Mouse (Mus musculus) intestine, embryonic 16.5 days (tissue): ENCODE measurements around the gene Dnajb4. TPM values are rescaled to one million over a fixed set of nuclear protein-coding genes. Genes with fewer than 3 reads are reported as not detected.

Experiments
- ATAC-seq: fragments of 200-750 bp; cut with Nextera tagmentation; 2 replicates; pipeline ENCODE4 v1.8.0; 2017; ENCODE audit warnings: moderate TSS enrichment, moderate library complexity
- H3K27ac ChIP-seq: fragments of 300-500 bp; sonication (generic); 2 replicates; pipeline ENCODE4 v1.5.1; 2014; ENCODE audit warnings: mild to moderate bottlenecking, low read length
- H3K27me3 ChIP-seq: fragments of 300-500 bp; sonication (generic); replicated peaks from 2 replicates; pipeline ENCODE4 v1.6.1; 2014; ENCODE audit warnings: low read length, control low read depth, mixed read lengths; ENCODE audit not compliant: control insufficient read depth, insufficient read depth
- H3K36me3 ChIP-seq: fragments of 300-500 bp; sonication (generic); 2 replicates; pipeline ENCODE4 v1.6.1; 2014; ENCODE audit warnings: low read length, control low read depth; ENCODE audit not compliant: control insufficient read depth, insufficient read depth
- H3K4me1 ChIP-seq: fragments of 300-500 bp; sonication (generic); 2 replicates; pipeline ENCODE4 v1.6.1; 2014; ENCODE audit warnings: low read length, control low read depth, mixed read lengths; ENCODE audit not compliant: control insufficient read depth, insufficient read depth
- H3K4me2 ChIP-seq: fragments of 300-500 bp; sonication (generic); 2 replicates; pipeline ENCODE4 v1.6.1; 2014; ENCODE audit warnings: low read depth, low read length, control low read depth
- H3K4me3 ChIP-seq: fragments of 300-500 bp; sonication (generic); 2 replicates; pipeline ENCODE4 v1.5.1; 2014; ENCODE audit warnings: mild to moderate bottlenecking, low read length
- H3K9ac ChIP-seq: fragments of 300-500 bp; sonication (generic); 2 replicates; pipeline ENCODE4 v1.6.1; 2014; ENCODE audit warnings: low read depth, low read length
- H3K9me3 ChIP-seq: fragments of 300-500 bp; sonication (generic); 2 replicates; pipeline ENCODE4 v1.6.1; 2016; ENCODE audit warnings: low read length, control low read depth; ENCODE audit not compliant: control insufficient read depth
- WGBS: fragments of 180-500 bp; shearing (Covaris S2); extraction: QIAGEN DNeasy Blood & Tissue Kit; methylation state at CpG from one replicate; pipeline ENCODE4 v1.1.7; 2014; 5-methylcytosine and 5-hydroxymethylcytosine counted together
- polyA plus RNA-seq: library from polyadenylated mRNA; unstranded; fragments of >200 nt; fragmentation: Nextera tagmentation; extraction: Ambion mirVana; gene quantifications from 2 replicates; pipeline ENCODE4 v1.2.1, GENCODE M21; 2015

The Dnajb4 gene
- polyA plus RNA-seq, 1 experiment from 2014 or later: 23.2 TPM

DNA sequence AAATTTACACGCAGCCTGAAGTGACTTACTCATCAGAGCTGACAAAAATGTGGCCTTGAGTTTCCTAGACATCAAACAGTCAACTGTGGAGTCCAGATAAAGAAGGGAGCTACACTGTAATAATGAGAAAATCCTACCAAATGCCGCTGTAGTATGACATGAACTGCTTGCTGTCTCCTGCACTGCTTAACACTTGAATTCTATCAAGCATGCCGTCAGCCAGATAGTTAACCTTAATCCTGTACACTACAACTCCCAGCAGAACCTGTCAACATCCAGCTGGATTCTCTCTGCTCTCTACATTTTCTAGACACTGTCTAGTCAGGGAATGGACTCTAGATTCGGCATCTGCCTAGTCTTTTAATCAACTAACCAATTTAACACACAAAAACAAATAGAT, 20.8 kb downstream of the Dnajb4 start:
- Histone ChIP-seq H3K9ac (no peak overlapping the region), H3K27ac (no peak overlapping the region; the same call in 1 of the 2 replicates), H3K9me3 (no peaks in the 10 kb centered on the region), H3K4me2 (peak overlapping the region; percentile 20; the same call in 1 of the 2 replicates), H3K36me3 (0 out of 2 replicates have a peak, but pooled peaks cover 4% of the 10 kb centered on the region), H3K27me3 (no peaks in the 10 kb centered on the region), H3K4me3 (no peak overlapping the region), H3K4me1 (peaks cover 7% of the 10 kb centered on the region; the same call in 1 of the 2 replicates)
- WGBS: 42% methylated on average over 4 of the region's 4 CpGs
- no peak for ATAC-seq

DNA sequence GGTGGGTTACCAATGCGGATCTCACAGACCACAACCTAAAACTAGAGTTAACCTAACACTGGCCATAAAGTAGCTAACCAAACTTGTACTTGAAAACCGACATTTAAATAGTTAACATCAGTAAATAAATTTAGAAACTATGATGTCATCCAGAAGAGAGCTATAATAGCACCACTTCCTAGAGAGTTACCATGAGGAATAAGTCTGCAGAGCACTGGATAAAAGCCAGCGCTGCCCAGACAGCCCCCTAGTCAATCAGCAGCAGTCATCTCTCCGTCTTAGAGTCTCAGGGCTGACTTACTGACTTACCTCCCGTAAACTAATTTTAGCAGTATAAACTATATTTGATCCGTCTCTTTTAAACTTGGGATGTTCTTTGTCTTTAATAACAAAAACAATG, 24.0 kb downstream of the Dnajb4 start:
- 0 out of 2 replicates have a peak, but pooled peaks cover 4% of the 10 kb centered on the region for H3K36me3 ChIP-seq
- H3K4me2 ChIP-seq: no peak overlapping the region
- no peaks in the 10 kb centered on the region for H3K27me3 ChIP-seq
- no peak overlapping the region for H3K4me3 ChIP-seq
- 64% methylated on average over 6 of the region's 6 CpGs for WGBS
- no peak overlapping the region for H3K27ac ChIP-seq
- peaks cover 7% of the 10 kb centered on the region; the same call in 1 of the 2 replicates for H3K4me1 ChIP-seq
- no peak overlapping the region for H3K9ac ChIP-seq
- no peaks in the 10 kb centered on the region for H3K9me3 ChIP-seq
- ATAC-seq: no peak

- H3K36me3 ChIP-seq: 0 out of 2 replicates have a peak, but pooled peaks cover 4% of the 10 kb centered on the region
- peaks cover 3% of the 10 kb centered on the region; the same call in 1 of the 2 replicates for H3K4me1 ChIP-seq
- no peak overlapping the region for H3K4me3 ChIP-seq
- H3K27me3 ChIP-seq: no peaks in the 10 kb centered on the region
- 84% methylated on average over 9 of the region's 9 CpGs for WGBS
- ATAC-seq: no peak
- H3K27ac ChIP-seq: no peak overlapping the region
- no peak overlapping the region for H3K4me2 ChIP-seq
- H3K9ac ChIP-seq: no peak overlapping the region
- H3K9me3 ChIP-seq: 0 out of 2 replicates have a peak, but pooled peaks cover 3% of the 10 kb centered on the region
Measured at GRCm38 (mm10) chr3:152183522-152183921, 26.6 kb downstream of the Dnajb4 start.

GRCm38 (mm10) chr3:152180624-152181023, 29.5 kb downstream of the Dnajb4 start:
- Histone ChIP-seq H3K4me2 (no peak overlapping the region), H3K36me3 (0 out of 2 replicates have a peak, but pooled peaks cover 4% of the 10 kb centered on the region), H3K4me1 (peaks cover 3% of the 10 kb centered on the region; the same call in 1 of the 2 replicates), H3K9me3 (0 out of 2 replicates have a peak, but pooled peaks cover 3% of the 10 kb centered on the region), H3K27ac (no peak overlapping the region), H3K4me3 (no peak overlapping the region), H3K9ac (no peak overlapping the region), H3K27me3 (no peaks in the 10 kb centered on the region)
- WGBS: 73% methylated on average over 4 of the region's 4 CpGs
- ATAC-seq: no peak

DNA sequence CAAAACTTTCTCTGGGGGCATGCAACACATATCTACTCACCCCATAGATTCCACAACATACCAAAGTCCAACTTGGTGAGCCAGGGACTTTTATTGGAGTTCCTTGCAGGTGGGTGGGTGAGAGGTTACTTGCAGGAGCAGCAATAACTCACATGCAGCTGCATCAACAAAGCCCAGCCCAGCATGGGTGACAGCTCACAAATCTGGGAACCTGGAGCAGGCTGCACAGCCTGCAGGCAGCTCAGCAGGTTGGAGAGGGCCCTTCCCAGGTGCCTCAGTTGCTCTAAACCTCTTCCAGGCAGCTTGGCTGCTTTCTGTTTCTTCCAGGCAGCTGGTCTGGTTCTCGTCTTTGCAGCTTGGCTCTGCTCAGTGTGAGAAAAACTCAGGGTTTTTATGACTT, 30.8 kb downstream of the Dnajb4 start:
- ATAC-seq: peak; percentile 92
- Histone ChIP-seq H3K27me3 (no peaks in the 10 kb centered on the region), H3K36me3 (no peaks in the 10 kb centered on the region), H3K9me3 (0 out of 2 replicates have a peak, but pooled peaks cover 3% of the 10 kb centered on the region), H3K4me3 (no peak overlapping the region), H3K4me2 (0 out of 2 replicates have a peak overlapping the region, but pooled peaks have one; percentile 11), H3K9ac (no peak overlapping the region), H3K4me1 (peaks cover 3% of the 10 kb centered on the region; the same call in 1 of the 2 replicates), H3K27ac (peak overlapping the region; percentile 36; the same call in 1 of the 2 replicates)
- WGBS: 20% methylated on average over 1 of the region's 1 CpGs

DNA sequence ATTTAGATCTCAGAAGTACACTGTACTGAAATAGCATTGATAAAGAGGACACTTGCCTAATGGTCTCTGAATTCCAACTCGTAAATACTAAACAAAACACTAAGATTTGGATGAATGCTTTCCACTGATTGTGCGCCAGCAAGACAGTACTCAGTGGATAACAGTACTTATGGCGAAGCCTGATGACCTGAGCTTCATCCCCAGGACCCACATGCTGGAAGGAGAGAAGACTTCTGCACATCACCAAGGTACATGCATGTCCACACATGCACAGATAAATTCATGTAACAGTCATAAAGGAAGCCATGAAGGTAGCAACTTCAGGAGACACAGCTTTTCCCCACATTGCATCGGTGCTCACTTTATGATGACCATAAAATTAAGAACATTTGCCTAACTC, 31.3 kb downstream of the Dnajb4 start:
- WGBS: 68% methylated on average over 4 of the region's 4 CpGs
- Histone ChIP-seq H3K9ac (no peak overlapping the region), H3K36me3 (no peaks in the 10 kb centered on the region), H3K4me3 (no peak overlapping the region), H3K9me3 (0 out of 2 replicates have a peak, but pooled peaks cover 3% of the 10 kb centered on the region), H3K4me2 (no peak overlapping the region), H3K4me1 (peaks cover 3% of the 10 kb centered on the region; the same call in 1 of the 2 replicates), H3K27me3 (no peaks in the 10 kb centered on the region), H3K27ac (no peak overlapping the region)
- peak; percentile 26 for ATAC-seq

GRCm38 (mm10) chr3:152172322-152172935, 37.7 kb downstream of the Dnajb4 start:
- Histone ChIP-seq H3K9ac (no peak overlapping the region), H3K9me3 (no peaks in the 10 kb centered on the region), H3K36me3 (no peaks in the 10 kb centered on the region), H3K4me3 (no peak overlapping the region), H3K27ac (no peak overlapping the region; the same call in 1 of the 2 replicates), H3K4me2 (no peak overlapping the region), H3K4me1 (peaks cover 16% of the 10 kb centered on the region), H3K27me3 (no peaks in the 10 kb centered on the region)
- ATAC-seq: no peak
- WGBS: 65% methylated on average over 7 of the region's 7 CpGs

DNA sequence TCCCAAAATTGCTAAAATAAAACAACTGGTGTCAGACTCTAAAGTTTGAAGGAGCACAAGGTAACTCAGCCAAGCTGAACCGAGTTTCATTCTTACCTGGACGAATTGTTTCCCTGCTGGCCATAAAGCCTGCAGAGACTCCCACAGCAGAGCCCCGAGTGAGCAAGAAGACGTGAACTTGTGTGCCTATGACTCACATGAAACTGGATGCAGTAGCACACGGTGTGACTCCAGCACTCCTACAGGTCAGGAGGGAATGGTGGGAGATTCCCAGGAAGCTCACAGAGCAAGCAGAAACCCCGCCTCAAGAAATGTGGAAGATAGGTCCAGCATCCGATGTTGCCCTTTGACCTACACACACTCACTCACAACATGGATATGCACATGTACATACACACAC, 38.2 kb downstream of the Dnajb4 start:
- peak; percentile 65 for ATAC-seq
- 38% methylated on average over 7 of the region's 7 CpGs for WGBS

DNA sequence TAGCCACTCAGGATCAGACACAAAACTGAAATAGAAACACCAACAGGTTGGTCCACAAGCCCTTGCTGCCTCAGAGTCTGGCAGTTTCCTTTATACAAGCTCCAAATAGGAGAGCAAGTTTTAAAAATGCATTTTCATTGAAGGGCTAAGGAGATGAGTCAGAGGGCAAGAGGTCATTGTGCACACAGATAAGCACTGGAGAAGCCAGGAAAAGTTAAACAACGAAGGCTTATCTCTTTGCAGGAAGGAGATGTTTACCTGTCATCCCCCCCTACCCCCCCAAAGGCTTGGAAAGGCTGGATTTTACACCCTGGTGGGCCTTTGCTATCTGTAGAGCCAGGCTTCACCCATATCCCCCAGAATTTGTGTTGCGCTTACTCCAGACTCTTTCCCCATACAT, 38.9 kb downstream of the Dnajb4 start:
- Histone ChIP-seq H3K27me3 (no peaks in the 10 kb centered on the region), H3K9ac (no peak overlapping the region), H3K36me3 (no peaks in the 10 kb centered on the region), H3K4me2 (no peak overlapping the region), H3K4me1 (peaks cover 24% of the 10 kb centered on the region), H3K9me3 (no peaks in the 10 kb centered on the region), H3K27ac (peak overlapping the region; percentile 3), H3K4me3 (no peak overlapping the region)
- WGBS: 45% methylated on average over 2 of the region's 2 CpGs
- peak; percentile 63 for ATAC-seq

More for the DNA sequence above, 38.2 kb downstream of the Dnajb4 start:
- Histone ChIP-seq H3K27me3 (no peaks in the 10 kb centered on the region), H3K4me3 (no peak overlapping the region), H3K36me3 (no peaks in the 10 kb centered on the region), H3K4me2 (no peak overlapping the region), H3K4me1 (peaks cover 21% of the 10 kb centered on the region), H3K27ac (no peak overlapping the region), H3K9ac (no peak overlapping the region), H3K9me3 (no peaks in the 10 kb centered on the region)
